Mouse (Mus musculus) intestine, postnatal 0 days (tissue): ENCODE data around the gene Dact3. TPM values are rescaled to one million over a fixed set of nuclear protein-coding genes. Genes with fewer than 3 reads are reported as not detected.
A peak's percentile ranks its signal among the peaks of the same experiment; 100 is the strongest.

Experiments used
- ATAC-seq: fragments of 200-750 bp; cut with Nextera tagmentation; 2 replicates; pipeline ENCODE4 v1.8.0; 2017; ENCODE audit warnings: mild to moderate bottlenecking, moderate TSS enrichment, moderate library complexity
- H3K27ac ChIP-seq: fragments of 300-500 bp; sonication (generic); 2 replicates; pipeline ENCODE4 v1.5.1; 2014; ENCODE audit warnings: mild to moderate bottlenecking, low read depth, low read length, moderate library complexity
- H3K27me3 ChIP-seq: fragments of 300-500 bp; sonication (generic); replicated peaks from 2 replicates; pipeline ENCODE4 v1.6.1; 2014; ENCODE audit warnings: low read length, mixed read lengths; ENCODE audit not compliant: control insufficient read depth, insufficient read depth
- H3K36me3 ChIP-seq: fragments of 300-500 bp; sonication (generic); 2 replicates; pipeline ENCODE4 v1.6.1; 2014; ENCODE audit warnings: mild to moderate bottlenecking, moderate library complexity; ENCODE audit not compliant: control insufficient read depth, insufficient read depth
- H3K4me1 ChIP-seq: fragments of 300-500 bp; sonication (generic); replicated peaks from 2 replicates; pipeline ENCODE4 v1.6.1; 2014; ENCODE audit warnings: antibody characterized with exemption, low read length, mixed read lengths; ENCODE audit not compliant: control insufficient read depth, insufficient read depth
- H3K4me2 ChIP-seq: fragments of 300-500 bp; sonication (generic); replicated peaks from 2 replicates; pipeline ENCODE4 v1.6.1; 2014; ENCODE audit warnings: low read depth, mild to moderate bottlenecking, moderate library complexity
- H3K4me3 ChIP-seq: fragments of 300-500 bp; sonication (generic); 2 replicates; pipeline ENCODE4 v1.5.1; 2014; ENCODE audit warnings: low read depth, low read length
- H3K9ac ChIP-seq: fragments of 300-500 bp; sonication (generic); 2 replicates; pipeline ENCODE4 v1.6.1; 2014; ENCODE audit warnings: mild to moderate bottlenecking, low read depth, low read length
- H3K9me3 ChIP-seq: fragments of 300-500 bp; sonication (generic); 2 replicates; pipeline ENCODE4 v1.6.1; 2016; ENCODE audit warnings: mixed run types; ENCODE audit not compliant: control insufficient read depth
- CTCF ChIP-seq: sonication (generic); IDR thresholded peaks from 2 replicates; pipeline ENCODE4 v1.5.1; 2016; ENCODE audit warnings: low read depth, mild to moderate bottlenecking, control low read depth, antibody characterized with exemption, moderate library complexity
- WGBS: fragments of 180-500 bp; shearing (Covaris S2); extraction: QIAGEN DNeasy Blood & Tissue Kit; methylation state at CpG from one replicate; pipeline ENCODE4 v1.1.7; 2014; 5-methylcytosine and 5-hydroxymethylcytosine counted together
- polyA plus RNA-seq: library from polyadenylated mRNA; unstranded; fragments of >200 nt; fragmentation: Nextera tagmentation; extraction: Ambion mirVana; gene quantifications from 2 replicates; pipeline ENCODE4 v1.2.1, GENCODE M21; 2015

Gene Dact3
- polyA plus RNA-seq, 1 experiment from 2014 or later = 3.7 TPM

DNA sequence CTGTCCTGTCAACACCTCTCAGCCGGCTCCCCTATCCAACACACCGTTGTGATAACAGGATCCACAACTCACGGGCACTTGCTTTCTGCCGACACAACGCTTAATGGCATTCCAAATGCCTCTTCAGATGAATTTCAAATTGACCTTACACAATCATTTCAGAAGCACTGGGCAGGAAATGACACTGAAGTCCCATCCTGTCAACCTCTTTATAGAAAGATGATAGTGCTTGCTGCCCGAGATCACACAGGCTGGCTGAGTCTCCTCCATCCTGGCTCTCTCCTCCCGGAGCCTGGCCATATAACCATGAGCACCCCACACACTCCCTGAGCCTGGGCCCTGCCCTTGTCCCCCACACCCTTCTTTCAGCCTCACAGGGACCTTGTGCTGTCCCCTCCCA, 32.7 kb downstream of the Dact3 start:
- Histone ChIP-seq H3K4me1 (no peaks in the 10 kb centered on the region), H3K36me3 (no peaks in the 10 kb centered on the region), H3K4me2 (peak overlapping the region; percentile 21; the same call in 1 of the 2 replicates), H3K4me3 (no peak overlapping the region), H3K27me3 (no peaks in the 10 kb centered on the region), H3K27ac (no peak overlapping the region), H3K9me3 (no peaks in the 10 kb centered on the region), H3K9ac (no peak overlapping the region)
- no peak for ATAC-seq
- WGBS = 52% methylated on average over 7 of the region's 7 CpGs
- TF ChIP-seq CTCF = no peak

DNA sequence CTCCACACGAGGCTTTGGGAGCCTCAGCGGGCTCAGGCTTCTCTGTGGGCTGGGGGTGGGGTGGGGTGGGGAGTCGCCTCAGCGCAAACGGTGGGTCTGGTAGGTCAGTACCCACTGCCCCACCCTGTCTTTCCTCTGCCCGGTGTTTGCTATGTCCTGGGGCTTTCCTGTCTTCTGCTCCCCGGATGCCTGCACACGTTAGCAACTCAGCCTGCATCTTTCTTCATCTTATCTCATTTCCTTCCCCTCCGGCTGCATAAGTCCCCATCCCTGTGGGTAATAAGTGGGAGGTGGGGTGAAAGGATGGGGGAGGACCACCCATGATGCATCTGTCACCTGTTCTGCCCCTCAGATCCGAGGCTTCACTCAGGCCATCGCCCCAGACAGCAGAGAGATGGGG, 33.2 kb downstream of the Dact3 start:
- Histone ChIP-seq H3K9ac (no peak overlapping the region), H3K9me3 (no peaks in the 10 kb centered on the region), H3K4me1 (no peaks in the 10 kb centered on the region), H3K27ac (no peak overlapping the region), H3K27me3 (no peaks in the 10 kb centered on the region), H3K36me3 (no peaks in the 10 kb centered on the region), H3K4me2 (peak overlapping the region; percentile 21; the same call in 1 of the 2 replicates), H3K4me3 (no peak overlapping the region)
- 19% methylated on average over 11 of the region's 11 CpGs for WGBS
- ATAC-seq = no peak
- TF ChIP-seq CTCF = no peak

DNA sequence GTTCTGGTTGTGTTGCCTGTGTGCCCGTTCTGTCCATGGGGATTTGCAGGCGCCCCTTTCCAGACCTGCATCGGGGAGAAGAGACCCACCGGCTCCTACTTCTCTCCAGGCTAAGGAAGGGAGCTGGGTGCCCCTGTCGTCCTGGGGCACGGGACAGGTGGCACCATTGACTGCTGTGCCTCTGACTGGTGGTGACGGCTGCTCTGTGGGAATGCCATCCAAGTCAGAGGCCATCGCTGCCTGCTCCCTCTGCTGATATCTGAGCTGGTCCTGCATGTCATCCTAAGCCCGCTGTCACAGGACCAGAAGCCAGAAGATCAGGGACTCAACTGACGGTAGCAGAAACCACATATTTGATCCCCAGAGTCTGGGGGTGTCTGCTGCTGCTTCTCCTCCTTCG, 33.7 kb downstream of the Dact3 start:
- Histone ChIP-seq H3K4me3 (no peak overlapping the region), H3K9ac (no peak overlapping the region), H3K4me1 (no peaks in the 10 kb centered on the region), H3K36me3 (no peaks in the 10 kb centered on the region), H3K4me2 (no peak overlapping the region), H3K27me3 (no peaks in the 10 kb centered on the region), H3K27ac (no peak overlapping the region; the same call in 1 of the 2 replicates), H3K9me3 (no peaks in the 10 kb centered on the region)
- no peak for ATAC-seq
- TF ChIP-seq CTCF = no peak
- 57% methylated on average over 11 of the region's 11 CpGs for WGBS

DNA sequence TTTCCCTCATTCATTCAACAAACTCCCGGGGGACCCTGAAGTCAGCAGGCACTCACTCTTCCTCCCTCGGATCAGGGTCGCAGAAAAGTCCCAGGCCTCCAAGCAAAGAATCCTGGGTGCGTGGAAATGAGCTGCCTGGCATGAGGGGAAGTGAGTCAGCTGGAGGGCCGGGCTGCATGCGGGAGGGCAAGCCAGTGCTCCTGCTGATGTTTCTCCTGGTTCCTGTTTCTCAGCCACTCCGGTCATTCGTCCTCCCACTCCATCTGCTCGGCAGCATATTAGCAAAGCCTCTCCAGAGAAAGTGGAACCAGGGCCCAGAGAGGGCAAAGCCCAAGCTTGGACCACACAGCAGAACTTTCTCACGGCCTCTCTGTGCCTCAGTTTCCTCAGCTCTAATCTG, 34.8 kb downstream of the Dact3 start:
- H3K9me3 ChIP-seq = no peaks in the 10 kb centered on the region
- H3K36me3 ChIP-seq = peaks cover 8% of the 10 kb centered on the region; the same call in 1 of the 2 replicates
- no peak for TF ChIP-seq CTCF
- 52% methylated on average over 10 of the region's 10 CpGs for WGBS
- no peaks in the 10 kb centered on the region for H3K4me1 ChIP-seq
- no peaks in the 10 kb centered on the region for H3K27me3 ChIP-seq
- no peak for ATAC-seq
- H3K4me2 ChIP-seq = no peak overlapping the region
- no peak overlapping the region for H3K27ac ChIP-seq
- no peak overlapping the region for H3K9ac ChIP-seq
- H3K4me3 ChIP-seq = no peak overlapping the region

DNA sequence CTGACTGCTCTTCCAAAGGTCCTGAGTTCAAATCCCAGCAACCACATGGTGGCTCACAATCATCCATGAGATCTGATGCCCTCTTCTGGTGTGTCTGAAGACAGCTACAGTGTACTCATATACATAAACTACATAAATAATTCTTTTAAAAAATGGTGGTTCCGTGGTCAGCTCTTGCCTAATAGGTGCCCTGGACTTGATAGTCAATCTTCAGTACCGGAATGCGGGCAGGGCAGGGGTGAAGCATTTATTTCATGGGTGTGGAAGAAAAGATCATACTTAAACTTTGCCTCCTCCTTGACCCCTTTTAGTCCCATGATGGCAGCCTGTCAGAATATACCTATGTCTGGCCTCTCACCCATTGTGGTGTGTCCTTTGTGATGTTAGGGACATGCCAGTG, 36.8 kb downstream of the Dact3 start:
- Histone ChIP-seq H3K27me3 (no peaks in the 10 kb centered on the region), H3K4me1 (no peaks in the 10 kb centered on the region), H3K27ac (no peak overlapping the region), H3K9me3 (no peaks in the 10 kb centered on the region), H3K4me3 (no peak overlapping the region), H3K36me3 (peaks cover 26% of the 10 kb centered on the region), H3K9ac (no peak overlapping the region), H3K4me2 (no peak overlapping the region)
- WGBS = 76% methylated on average over 3 of the region's 3 CpGs
- no peak for ATAC-seq
- TF ChIP-seq CTCF = no peak

GRCm38 (mm10) chr7:16912360-16912759, 37.2 kb downstream of the Dact3 start:
- Histone ChIP-seq H3K27ac (no peak overlapping the region), H3K4me3 (no peak overlapping the region), H3K27me3 (no peaks in the 10 kb centered on the region), H3K4me1 (no peaks in the 10 kb centered on the region), H3K36me3 (peaks cover 31% of the 10 kb centered on the region), H3K4me2 (no peak overlapping the region), H3K9me3 (no peaks in the 10 kb centered on the region), H3K9ac (no peak overlapping the region)
- no peak for ATAC-seq
- TF ChIP-seq CTCF = no peak
- 55% methylated on average over 6 of the region's 6 CpGs for WGBS
